Mouse (Mus musculus) limb, embryonic 13.5 days (tissue): ENCODE measurements at regions not wholly inside any gene's neighbourhood (a gene's known extent, or its start where the extent isn't known, plus 50 kb on each side); places are given as distances from the start of the nearest gene placed in this dataset.

ENCODE experiments used
- ATAC-seq: fragments of 200-750 bp; cut with Nextera tagmentation; 2 replicates; pipeline ENCODE4 v1.8.0; 2017; ENCODE audit warnings: low read depth, moderate number of reproducible peaks, moderate TSS enrichment; ENCODE audit not compliant: low FRiP score
- H3K27ac ChIP-seq: fragments of 300-500 bp; sonication (generic); 2 replicates; pipeline ENCODE4 v1.5.1; 2015; ENCODE audit warnings: inconsistent platforms, mild to moderate bottlenecking, moderate library complexity
- H3K27me3 ChIP-seq: fragments of 300-500 bp; sonication (generic); 2 replicates; pipeline ENCODE4 v1.6.1; 2015; ENCODE audit warnings: mild to moderate bottlenecking, inconsistent platforms
- H3K36me3 ChIP-seq: fragments of 300-500 bp; sonication (generic); 2 replicates; pipeline ENCODE4 v1.6.1; 2015; ENCODE audit warnings: inconsistent platforms, mild to moderate bottlenecking, moderate library complexity
- H3K4me1 ChIP-seq: fragments of 300-500 bp; sonication (generic); 2 replicates; pipeline ENCODE4 v1.6.1; 2015; ENCODE audit warnings: inconsistent platforms
- H3K4me2 ChIP-seq: fragments of 300-500 bp; sonication (generic); replicated peaks from 2 replicates; pipeline ENCODE4 v1.6.1; 2015; ENCODE audit warnings: inconsistent platforms, mild to moderate bottlenecking, moderate library complexity
- H3K4me3 ChIP-seq: fragments of 300-500 bp; sonication (generic); 2 replicates; pipeline ENCODE4 v1.5.1; 2015; ENCODE audit warnings: moderate library complexity, mild to moderate bottlenecking, inconsistent platforms
- H3K9ac ChIP-seq: fragments of 300-500 bp; sonication (generic); 2 replicates; pipeline ENCODE4 v1.6.1; 2015; ENCODE audit warnings: mild to moderate bottlenecking, inconsistent platforms
- H3K9me3 ChIP-seq: fragments of 300-500 bp; sonication (generic); 2 replicates; pipeline ENCODE4 v1.6.1; 2016; ENCODE audit warnings: inconsistent platforms
- WGBS: fragments of 180-500 bp; shearing (Covaris S2); methylation state at CpG from one replicate; pipeline ENCODE4 v1.1.7; 2015; 5-methylcytosine and 5-hydroxymethylcytosine counted together

- Histone ChIP-seq H3K27me3 (no peaks in the 10 kb centered on the region), H3K27ac (no peak overlapping the region), H3K36me3 (no peaks in the 10 kb centered on the region), H3K9me3 (no peaks in the 10 kb centered on the region), H3K4me1 (no peaks in the 10 kb centered on the region), H3K9ac (no peak overlapping the region), H3K4me2 (no peak overlapping the region), H3K4me3 (no peak overlapping the region)
- WGBS: 89% methylated on average over 2 of the region's 2 CpGs
- no peak for ATAC-seq
Observed at GRCm38 (mm10) chr14:87365793-87366192, 50.6 kb upstream of the Tdrd3 start.
